Mouse (Mus musculus): ENCODE measurements at regions not wholly inside any gene's neighbourhood (a gene's known extent, or its start where the extent isn't known, plus 50 kb on each side); places are given as distances from the start of the nearest gene placed in this dataset.

- H3K27ac ChIP-seq (ENCODE audit: low read length): no peak overlapping the region
- H3K4me1 ChIP-seq (ENCODE audit: insufficient read depth, low read length): peaks cover 12% of the 10 kb centered on the region; the same call in 1 of the 2 replicates
- ATAC-seq (ENCODE audit: low FRiP score, low TSS enrichment): no peak
- no peaks in the 10 kb centered on the region for H3K36me3 ChIP-seq (ENCODE audit: insufficient read depth, low read length)
- 19% methylated on average over 1 of the region's 1 CpGs for WGBS
- H3K27me3 ChIP-seq (ENCODE audit: insufficient read depth, low read length): no peaks in the 10 kb centered on the region
- H3K4me3 ChIP-seq (ENCODE audit: low read length): no peak overlapping the region
- H3K9ac ChIP-seq (replicated peaks; ENCODE audit: low read length): no peak overlapping the region
- no peak overlapping the region for H3K4me2 ChIP-seq (replicated peaks; ENCODE audit: low read depth, low read length)
- no peaks in the 10 kb centered on the region for H3K9me3 ChIP-seq (ENCODE audit: low read length)
Observed at GRCm38 (mm10) chr3:138609749-138610148, 83.8 kb downstream of the Eif4e start.

- Histone ChIP-seq H3K4me3 (ENCODE audit: low read length) (no peak overlapping the region), H3K27me3 (ENCODE audit: insufficient read depth, low read length) (no peaks in the 10 kb centered on the region), H3K4me1 (ENCODE audit: insufficient read depth, low read length) (peaks cover 6% of the 10 kb centered on the region; the same call in 1 of the 2 replicates), H3K36me3 (ENCODE audit: insufficient read depth, low read length) (no peaks in the 10 kb centered on the region), H3K4me2 (replicated peaks; ENCODE audit: low read depth, low read length) (no peak overlapping the region), H3K9me3 (ENCODE audit: low read length) (no peaks in the 10 kb centered on the region), H3K9ac (replicated peaks; ENCODE audit: low read length) (no peak overlapping the region), H3K27ac (ENCODE audit: low read length) (no peak overlapping the region)
- WGBS: 39% methylated on average over 9 of the region's 9 CpGs
- ATAC-seq (ENCODE audit: low FRiP score, low TSS enrichment): 0 out of 2 replicates have a peak, but pooled peaks have one; percentile 46
Observed at GRCm38 (mm10) chr3:138612884-138613653, 87.1 kb downstream of the Eif4e start.

GRCm38 (mm10) chr3:138613680-138614079 lies 87.7 kb downstream of the Eif4e start:
- no peak; the same call in 1 of the 2 replicates for ATAC-seq (ENCODE audit: low FRiP score, low TSS enrichment)
- no peak overlapping the region for H3K4me2 ChIP-seq (replicated peaks; ENCODE audit: low read depth, low read length)
- no peaks in the 10 kb centered on the region for H3K27me3 ChIP-seq (ENCODE audit: insufficient read depth, low read length)
- no peak overlapping the region for H3K9ac ChIP-seq (replicated peaks; ENCODE audit: low read length)
- 93% methylated on average over 3 of the region's 3 CpGs for WGBS
- H3K36me3 ChIP-seq (ENCODE audit: insufficient read depth, low read length): no peaks in the 10 kb centered on the region
- H3K4me1 ChIP-seq (ENCODE audit: insufficient read depth, low read length): peaks cover 6% of the 10 kb centered on the region; the same call in 1 of the 2 replicates
- no peaks in the 10 kb centered on the region for H3K9me3 ChIP-seq (ENCODE audit: low read length)
- no peak overlapping the region for H3K4me3 ChIP-seq (ENCODE audit: low read length)
- H3K27ac ChIP-seq (ENCODE audit: low read length): no peak overlapping the region

- Histone ChIP-seq H3K9me3 (ENCODE audit: low read length) (no peaks in the 10 kb centered on the region), H3K4me2 (replicated peaks; ENCODE audit: low read depth, low read length) (no peak overlapping the region), H3K36me3 (ENCODE audit: insufficient read depth, low read length) (no peaks in the 10 kb centered on the region), H3K27me3 (ENCODE audit: insufficient read depth, low read length) (no peaks in the 10 kb centered on the region), H3K27ac (ENCODE audit: low read length) (no peak overlapping the region), H3K4me3 (ENCODE audit: low read length) (no peak overlapping the region), H3K4me1 (ENCODE audit: insufficient read depth, low read length) (peaks cover 6% of the 10 kb centered on the region; the same call in 1 of the 2 replicates), H3K9ac (replicated peaks; ENCODE audit: low read length) (no peak overlapping the region)
- ATAC-seq (ENCODE audit: low FRiP score, low TSS enrichment): no peak
- WGBS: 81% methylated on average over 2 of the region's 2 CpGs
Observed at GRCm38 (mm10) chr3:138614899-138615298, 88.9 kb downstream of the Eif4e start.

- 84% methylated on average over 4 of the region's 4 CpGs for WGBS
Observed at GRCm38 (mm10) chr3:138620263-138620662, 94.3 kb downstream of the Eif4e start.

GRCm38 (mm10) chr3:138624128-138624527 lies 98.1 kb downstream of the Eif4e start:
- Histone ChIP-seq H3K36me3 (ENCODE audit: insufficient read depth, low read length) (no peaks in the 10 kb centered on the region), H3K4me2 (replicated peaks; ENCODE audit: low read depth, low read length) (no peak overlapping the region)
- 80% methylated on average over 2 of the region's 2 CpGs for WGBS

More at GRCm38 (mm10) chr3:138620263-138620662, 94.3 kb downstream of the Eif4e start:
- no peaks in the 10 kb centered on the region for H3K9me3 ChIP-seq (ENCODE audit: low read length)
- H3K9ac ChIP-seq (replicated peaks; ENCODE audit: low read length): no peak overlapping the region
- no peak for ATAC-seq (ENCODE audit: low FRiP score, low TSS enrichment)
- no peaks in the 10 kb centered on the region for H3K36me3 ChIP-seq (ENCODE audit: insufficient read depth, low read length)
- H3K4me1 ChIP-seq (ENCODE audit: insufficient read depth, low read length): no peaks in the 10 kb centered on the region
- H3K4me3 ChIP-seq (ENCODE audit: low read length): no peak overlapping the region
- no peak overlapping the region for H3K4me2 ChIP-seq (replicated peaks; ENCODE audit: low read depth, low read length)
- no peaks in the 10 kb centered on the region for H3K27me3 ChIP-seq (ENCODE audit: insufficient read depth, low read length)
- H3K27ac ChIP-seq (ENCODE audit: low read length): no peak overlapping the region

GRCm38 (mm10) chr3:138626230-138626629 lies 100.3 kb downstream of the Eif4e start:
- Histone ChIP-seq H3K27me3 (ENCODE audit: insufficient read depth, low read length) (no peaks in the 10 kb centered on the region), H3K36me3 (ENCODE audit: insufficient read depth, low read length) (no peaks in the 10 kb centered on the region), H3K9ac (replicated peaks; ENCODE audit: low read length) (no peak overlapping the region), H3K4me1 (ENCODE audit: insufficient read depth, low read length) (no peaks in the 10 kb centered on the region), H3K27ac (ENCODE audit: low read length) (no peak overlapping the region), H3K9me3 (ENCODE audit: low read length) (no peaks in the 10 kb centered on the region), H3K4me2 (replicated peaks; ENCODE audit: low read depth, low read length) (no peak overlapping the region), H3K4me3 (ENCODE audit: low read length) (no peak overlapping the region)
- WGBS: 83% methylated on average over 4 of the region's 4 CpGs
- no peak for ATAC-seq (ENCODE audit: low FRiP score, low TSS enrichment)

More at GRCm38 (mm10) chr3:138624128-138624527, 98.1 kb downstream of the Eif4e start:
- no peak for ATAC-seq (ENCODE audit: low FRiP score, low TSS enrichment)
- no peaks in the 10 kb centered on the region for H3K9me3 ChIP-seq (ENCODE audit: low read length)
- no peak overlapping the region for H3K4me3 ChIP-seq (ENCODE audit: low read length)
- H3K27ac ChIP-seq (ENCODE audit: low read length): no peak overlapping the region
- H3K4me1 ChIP-seq (ENCODE audit: insufficient read depth, low read length): no peaks in the 10 kb centered on the region
- no peaks in the 10 kb centered on the region for H3K27me3 ChIP-seq (ENCODE audit: insufficient read depth, low read length)
- no peak overlapping the region for H3K9ac ChIP-seq (replicated peaks; ENCODE audit: low read length)

GRCm38 (mm10) chr3:138630231-138630630 lies 104.3 kb downstream of the Eif4e start:
- H3K27ac ChIP-seq (ENCODE audit: low read length): no peak overlapping the region
- H3K27me3 ChIP-seq (ENCODE audit: insufficient read depth, low read length): no peaks in the 10 kb centered on the region
- ATAC-seq (ENCODE audit: low FRiP score, low TSS enrichment): no peak
- H3K36me3 ChIP-seq (ENCODE audit: insufficient read depth, low read length): no peaks in the 10 kb centered on the region
- H3K9me3 ChIP-seq (ENCODE audit: low read length): no peaks in the 10 kb centered on the region
- H3K4me3 ChIP-seq (ENCODE audit: low read length): no peak overlapping the region
- H3K4me2 ChIP-seq (replicated peaks; ENCODE audit: low read depth, low read length): no peak overlapping the region
- 76% methylated on average over 13 of the region's 13 CpGs for WGBS
- H3K9ac ChIP-seq (replicated peaks; ENCODE audit: low read length): no peak overlapping the region
- H3K4me1 ChIP-seq (ENCODE audit: insufficient read depth, low read length): no peaks in the 10 kb centered on the region

GRCm38 (mm10) chr3:138632086-138632485 lies 106.1 kb downstream of the Eif4e start:
- ATAC-seq (ENCODE audit: low FRiP score, low TSS enrichment): no peak
- WGBS: 35% methylated on average over 2 of the region's 2 CpGs

GRCm38 (mm10) chr3:138642026-138642425 lies 100.0 kb upstream of the Tspan5 start:
- no peak for ATAC-seq (ENCODE audit: low FRiP score, low TSS enrichment)
- Histone ChIP-seq H3K36me3 (ENCODE audit: insufficient read depth, low read length) (no peaks in the 10 kb centered on the region), H3K4me1 (ENCODE audit: insufficient read depth, low read length) (peaks cover 15% of the 10 kb centered on the region), H3K9ac (replicated peaks; ENCODE audit: low read length) (no peak overlapping the region), H3K27me3 (ENCODE audit: insufficient read depth, low read length) (no peaks in the 10 kb centered on the region), H3K4me2 (replicated peaks; ENCODE audit: low read depth, low read length) (no peak overlapping the region), H3K9me3 (ENCODE audit: low read length) (peaks cover 4% of the 10 kb centered on the region; the same call in 1 of the 2 replicates), H3K27ac (ENCODE audit: low read length) (no peak overlapping the region), H3K4me3 (ENCODE audit: low read length) (no peak overlapping the region)
- WGBS: 100% methylated on average over 1 of the region's 1 CpGs

More at GRCm38 (mm10) chr3:138632086-138632485, 106.1 kb downstream of the Eif4e start:
- no peak overlapping the region for H3K4me3 ChIP-seq (ENCODE audit: low read length)
- H3K4me1 ChIP-seq (ENCODE audit: insufficient read depth, low read length): no peaks in the 10 kb centered on the region
- H3K4me2 ChIP-seq (replicated peaks; ENCODE audit: low read depth, low read length): no peak overlapping the region
- no peak overlapping the region for H3K27ac ChIP-seq (ENCODE audit: low read length)
- H3K9me3 ChIP-seq (ENCODE audit: low read length): no peaks in the 10 kb centered on the region
- no peak overlapping the region for H3K9ac ChIP-seq (replicated peaks; ENCODE audit: low read length)
- no peaks in the 10 kb centered on the region for H3K36me3 ChIP-seq (ENCODE audit: insufficient read depth, low read length)
- no peaks in the 10 kb centered on the region for H3K27me3 ChIP-seq (ENCODE audit: insufficient read depth, low read length)
